Mouse (Mus musculus): ENCODE measurements around the gene Cnot9.
"Not testable (repeated sequence)": the region's sequence is repeated elsewhere in the genome, so short reads cannot be mapped to it uniquely, and the experiment has no call there.

The Cnot9 gene

GRCm38 (mm10) chr1:74505721-74506464 lies at the start of gene Cnot9:
Cnot9 (plus strand) TSS chr1:74506058.
- DNase-seq (ENCODE audit: low read depth, low spot score), result peak; percentile 100

DNA sequence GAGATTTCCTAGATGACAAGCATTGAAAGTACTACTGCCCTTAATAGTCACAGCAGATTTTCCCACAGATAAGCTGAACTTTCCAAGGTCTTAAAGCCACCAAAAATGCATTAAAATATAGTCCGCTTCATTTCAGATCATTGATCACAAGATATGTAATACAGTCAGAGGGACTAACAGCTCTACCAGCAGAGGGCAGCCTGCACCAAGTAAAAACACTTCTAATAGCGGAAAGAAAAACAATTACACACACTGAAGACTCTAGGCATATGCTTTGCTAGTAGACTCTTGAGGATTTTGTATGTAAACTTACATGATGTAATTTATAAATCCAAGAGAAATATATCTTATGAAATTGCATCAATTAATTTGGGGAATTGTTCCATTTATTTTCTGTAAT lies 45.6 kb upstream of the Cnot9 start:
- peak; percentile 11 for DNase-seq (ENCODE audit: low read depth, low spot score)

GRCm38 (mm10) chr1:74485792-74486191 lies 20.1 kb upstream of the Cnot9 start:
- DNase-seq (ENCODE audit: low read depth, low spot score), result no peak

GRCm38 (mm10) chr1:74501106-74501505 lies 4.8 kb upstream of the Cnot9 start:
- DNase-seq (ENCODE audit: low read depth, low spot score), result no peak

- DNase-seq (ENCODE audit: low read depth, low spot score), result no peak
Observed at GRCm38 (mm10) chr1:74505393-74505720, 501 bp upstream of the Cnot9 start.

- peak; percentile 63 for DNase-seq (ENCODE audit: low read depth, low spot score)
Observed at GRCm38 (mm10) chr1:74506471-74506881, 618 bp downstream of the Cnot9 start.

DNA sequence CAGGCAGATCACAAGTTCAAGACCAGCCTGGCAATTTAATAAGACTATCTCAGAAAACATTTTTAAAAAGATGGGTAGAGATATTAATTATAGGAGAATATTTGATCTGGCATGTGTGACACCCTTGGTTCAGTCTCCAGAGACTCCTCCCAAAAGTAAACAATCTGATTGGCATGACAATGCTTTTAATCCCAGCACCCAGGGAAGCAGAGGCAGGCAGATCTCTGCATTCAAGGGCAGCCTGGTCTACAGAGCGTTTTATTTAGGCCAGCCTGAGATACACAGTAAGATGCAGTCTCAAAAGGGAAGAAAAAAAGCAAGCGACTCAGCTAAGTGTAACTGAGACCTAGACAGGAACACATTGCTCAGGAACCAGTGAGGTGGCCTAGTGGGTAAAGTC lies 1.9 kb downstream of the Cnot9 start:
- DNase-seq (ENCODE audit: low read depth, low spot score), result no peak

DNA sequence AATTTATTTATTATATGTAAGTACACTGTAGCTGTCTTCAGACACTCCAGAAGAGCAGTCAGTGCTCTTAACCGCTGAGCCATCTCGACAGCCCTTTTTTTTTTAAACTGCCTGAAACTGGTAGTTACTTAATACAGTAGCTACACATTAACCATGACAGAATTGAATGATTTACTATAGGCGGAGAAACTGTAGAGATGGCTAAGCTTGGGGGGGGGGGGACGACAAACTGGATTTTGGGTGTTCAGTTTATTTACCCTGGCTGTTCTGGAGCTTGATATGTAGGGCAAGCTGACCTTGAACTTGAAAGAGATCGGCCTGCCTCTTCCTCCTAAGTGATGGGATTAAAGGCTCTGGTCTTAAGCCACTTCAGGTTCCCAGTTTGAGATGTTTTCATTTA lies 5.4 kb downstream of the Cnot9 start:
- DNase-seq (ENCODE audit: low read depth, low spot score), result no peak

GRCm38 (mm10) chr1:74512999-74513398 lies 7.1 kb downstream of the Cnot9 start:
- DNase-seq (ENCODE audit: low read depth, low spot score), result not testable (repeated sequence)

DNA sequence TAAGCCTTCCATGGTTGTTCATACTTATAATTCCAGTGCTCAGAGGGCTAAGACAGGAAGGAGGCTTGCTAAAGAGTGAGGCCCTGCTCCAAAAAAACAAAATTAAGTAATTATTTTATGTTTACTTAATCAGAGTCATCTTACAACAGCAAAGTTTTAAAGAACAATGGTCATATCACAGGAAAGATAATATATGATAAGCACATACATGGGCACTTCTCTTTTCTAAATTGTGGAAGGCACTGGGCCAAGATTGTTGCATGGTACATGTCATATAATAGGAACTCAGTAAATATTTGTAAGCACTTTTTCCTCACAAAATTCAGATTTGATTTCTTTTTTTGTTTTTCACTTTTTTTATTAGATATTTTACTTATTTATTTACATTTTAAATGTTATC lies 14.0 kb downstream of the Cnot9 start:
- no peak for DNase-seq (ENCODE audit: low read depth, low spot score)

GRCm38 (mm10) chr1:74524746-74525145 lies 18.9 kb downstream of the Cnot9 start:
- no peak for DNase-seq (ENCODE audit: low read depth, low spot score)

DNA sequence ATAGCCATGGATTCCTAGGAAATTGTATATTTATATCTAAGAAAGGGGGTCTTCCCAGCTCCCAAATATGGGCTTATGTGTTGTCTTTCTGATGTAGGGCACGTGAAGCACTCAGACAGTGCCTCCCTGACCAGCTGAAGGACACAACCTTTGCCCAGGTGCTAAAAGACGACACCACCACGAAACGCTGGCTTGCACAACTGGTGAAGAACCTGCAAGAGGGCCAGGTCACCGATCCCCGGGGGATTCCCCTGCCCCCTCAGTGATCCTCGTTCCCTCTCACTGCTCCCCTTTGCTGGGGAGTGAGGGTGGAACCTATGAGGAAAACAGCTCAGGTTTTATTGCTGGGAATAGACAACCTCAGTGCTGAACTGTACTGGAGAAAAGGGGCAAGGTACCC lies 22.7 kb downstream of the Cnot9 start:
- no peak for DNase-seq (ENCODE audit: low read depth, low spot score)

DNA sequence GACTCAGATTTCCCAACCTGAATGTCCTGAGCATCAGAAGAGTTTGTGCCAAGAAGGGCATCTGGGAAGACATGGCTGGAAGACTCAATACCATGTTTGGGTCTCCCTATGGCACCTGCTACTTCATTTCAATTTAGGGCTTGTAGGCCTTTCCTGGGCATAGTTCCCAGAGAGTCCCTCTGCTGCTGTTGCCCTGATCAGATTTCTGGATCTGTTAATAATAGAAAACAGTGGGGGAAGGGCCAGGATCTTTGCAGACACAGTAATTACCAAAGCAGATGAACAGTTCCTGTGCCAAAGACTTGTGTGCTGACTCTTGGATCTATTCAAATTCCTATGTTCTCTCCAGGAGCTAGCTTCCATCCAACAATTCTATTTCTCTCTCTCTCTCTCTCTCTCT lies 32.8 kb downstream of the Cnot9 start:
- DNase-seq (ENCODE audit: low read depth, low spot score), result no peak

- peak; percentile 4 for DNase-seq (ENCODE audit: low read depth, low spot score)
Observed at GRCm38 (mm10) chr1:74542451-74542961, 36.6 kb downstream of the Cnot9 start, which contains the start of gene Plcd4. Plcd4 (plus strand) TSS chr1:74542888.

DNA sequence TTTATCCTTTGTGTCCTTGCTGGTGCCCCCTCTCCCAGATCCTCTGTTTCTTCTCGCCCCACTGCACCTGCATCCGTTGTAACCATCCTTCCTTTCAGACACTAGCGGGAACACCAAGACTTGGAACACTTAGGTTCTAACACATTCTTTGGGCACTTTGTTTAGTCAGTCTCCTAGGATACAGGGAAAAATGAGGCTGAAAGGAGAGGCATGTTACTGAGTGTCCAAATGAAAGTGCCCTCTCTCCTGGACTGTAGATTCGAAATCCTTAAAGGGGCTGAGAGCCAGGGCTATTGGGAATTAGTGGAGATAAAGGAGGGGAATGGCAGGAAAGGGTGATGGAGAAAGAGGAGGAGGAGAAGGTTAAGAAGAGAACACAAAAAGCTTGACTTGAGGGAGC lies 38.3 kb downstream of the Cnot9 start, which contains the start of gene Usp37:
TSS of gene Usp37 (minus strand) at position 101 of the 400 bp plus-strand sequence.
- DNase-seq (ENCODE audit: low read depth, low spot score), result no peak

- no peak for DNase-seq (ENCODE audit: low read depth, low spot score)
Observed at GRCm38 (mm10) chr1:74559061-74559460, 53.2 kb downstream of the Cnot9 start.

DNA sequence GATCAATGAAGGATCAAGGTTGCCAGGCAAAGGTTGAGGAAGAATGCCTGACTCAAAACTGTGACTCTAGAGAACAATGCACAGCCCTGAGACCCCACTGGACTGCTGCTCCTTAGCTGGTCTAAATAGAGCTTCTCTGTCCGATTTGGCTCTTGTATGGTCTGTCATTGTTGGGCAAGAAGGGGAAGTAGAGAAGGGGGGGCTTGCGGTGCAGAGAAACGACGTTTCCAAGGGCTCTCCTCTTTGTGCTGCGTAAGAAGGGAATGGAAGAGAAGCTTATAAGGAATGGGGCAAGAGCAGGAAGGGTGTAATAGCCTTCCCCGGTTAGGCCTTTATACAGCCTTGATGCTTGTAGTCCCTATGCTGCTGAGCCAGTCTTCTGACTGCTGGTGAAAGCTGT lies 60.0 kb downstream of the Cnot9 start:
- DNase-seq (ENCODE audit: low read depth, low spot score), result no peak

- DNase-seq (ENCODE audit: low read depth, low spot score), result no peak
Observed at GRCm38 (mm10) chr1:74569739-74570719, 64.2 kb downstream of the Cnot9 start.
